Mouse (Mus musculus): ENCODE results near the gene Fndc3b.

The Fndc3b gene

GRCm38 (mm10) chr3:27710648-27711428 is at the start of gene Fndc3b:
TSS of gene Fndc3b (minus strand) at chr3:27711307.
- peak; percentile 75 for DNase-seq (ENCODE audit: low spot score)

DNA sequence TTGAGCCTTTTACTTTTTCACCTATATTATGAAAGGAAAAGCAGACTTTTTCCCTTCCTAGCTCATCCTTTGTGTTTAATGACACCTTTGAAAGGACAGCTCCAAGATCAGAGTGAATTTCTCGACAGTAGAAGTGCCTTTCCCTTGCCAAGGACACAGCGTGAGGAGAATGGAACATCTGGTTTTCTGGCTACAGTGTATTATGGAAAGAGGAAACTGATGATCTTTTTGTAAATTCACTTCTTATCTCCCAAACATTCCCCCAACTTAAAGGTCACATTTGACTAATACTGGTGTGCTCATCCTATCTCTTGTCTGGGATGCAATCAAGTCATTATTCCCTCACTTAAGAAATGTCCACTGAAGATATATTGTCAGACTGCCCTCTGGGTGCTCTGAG is 49.2 kb upstream of the Fndc3b start:
- no peak for DNase-seq (ENCODE audit: low spot score)

- DNase-seq (ENCODE audit: low spot score): no peak
Observed at GRCm38 (mm10) chr3:27758976-27759375, 47.9 kb upstream of the Fndc3b start.

GRCm38 (mm10) chr3:27751657-27752056 is 40.5 kb upstream of the Fndc3b start:
- no peak for DNase-seq (ENCODE audit: low spot score)

GRCm38 (mm10) chr3:27751156-27751555 is 40.0 kb upstream of the Fndc3b start:
- no peak for DNase-seq (ENCODE audit: low spot score)

GRCm38 (mm10) chr3:27745651-27746050 is 34.5 kb upstream of the Fndc3b start:
- DNase-seq (ENCODE audit: low spot score): no peak

DNA sequence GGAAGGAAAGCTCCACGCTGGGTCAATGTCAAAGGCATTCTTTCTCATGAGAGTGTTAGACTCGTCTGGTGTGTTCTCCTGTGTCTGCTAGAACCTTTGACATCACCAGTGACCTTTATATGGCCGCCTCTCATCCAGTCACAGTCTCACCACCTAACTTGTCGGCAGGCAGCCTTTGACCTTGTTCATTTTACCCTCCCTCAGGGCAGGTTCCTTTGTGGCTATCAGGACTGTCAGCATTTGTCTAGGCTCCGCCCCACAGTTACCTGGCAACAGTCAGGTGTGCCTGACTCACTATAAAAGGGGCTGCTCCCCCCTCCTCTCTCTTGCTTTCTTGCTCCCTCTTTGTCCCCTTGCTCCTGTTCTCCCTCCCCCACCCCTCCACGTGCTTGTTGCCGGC is 33.6 kb upstream of the Fndc3b start:
- no peak for DNase-seq (ENCODE audit: low spot score)

DNA sequence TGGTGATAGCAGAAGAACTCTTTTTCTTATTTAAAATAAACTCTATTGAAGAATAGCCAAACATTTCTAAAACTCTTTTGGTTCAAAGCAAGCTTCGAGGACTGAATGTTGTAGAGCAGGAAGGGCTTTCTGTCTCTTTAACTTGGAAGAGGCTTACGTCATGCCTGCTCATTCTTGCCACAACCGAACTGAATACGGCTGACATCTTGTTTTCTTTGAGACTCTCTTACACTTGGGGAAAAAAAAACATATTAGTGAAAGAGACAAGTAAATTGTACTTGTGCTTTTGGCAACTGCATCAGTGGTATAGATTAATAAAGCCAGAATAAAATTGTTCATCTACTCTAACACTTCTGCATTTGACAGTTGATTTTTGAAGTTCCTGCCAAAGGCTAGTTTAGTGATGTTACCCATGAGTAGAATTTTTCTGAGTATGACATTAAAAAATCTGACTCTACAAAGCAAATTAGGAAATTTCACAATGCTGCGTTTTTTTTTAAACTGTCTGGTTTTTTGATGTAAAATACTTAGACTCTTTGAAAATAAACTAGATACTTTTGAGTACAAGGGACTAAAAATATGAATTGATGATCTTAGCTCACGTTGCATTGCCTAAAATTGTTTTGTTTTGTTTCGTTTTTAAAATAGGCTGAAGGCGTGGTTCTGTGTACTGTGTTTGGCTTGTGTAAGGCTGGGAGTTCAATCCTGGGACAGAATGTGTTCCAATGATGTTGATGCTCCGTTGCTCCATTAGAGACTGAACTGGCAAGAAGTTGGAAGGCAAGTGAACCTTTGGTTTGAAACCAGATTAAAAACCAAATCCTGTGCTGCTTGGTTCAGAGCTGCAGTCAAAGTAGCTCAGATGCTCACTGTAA is 32.4 kb upstream of the Fndc3b start:
- no peak for DNase-seq (ENCODE audit: low spot score)

- no peak for DNase-seq (ENCODE audit: low spot score)
Observed at GRCm38 (mm10) chr3:27742124-27742523, 31.0 kb upstream of the Fndc3b start.

GRCm38 (mm10) chr3:27740136-27740535 is 29.0 kb upstream of the Fndc3b start:
- no peak for DNase-seq (ENCODE audit: low spot score)

DNA sequence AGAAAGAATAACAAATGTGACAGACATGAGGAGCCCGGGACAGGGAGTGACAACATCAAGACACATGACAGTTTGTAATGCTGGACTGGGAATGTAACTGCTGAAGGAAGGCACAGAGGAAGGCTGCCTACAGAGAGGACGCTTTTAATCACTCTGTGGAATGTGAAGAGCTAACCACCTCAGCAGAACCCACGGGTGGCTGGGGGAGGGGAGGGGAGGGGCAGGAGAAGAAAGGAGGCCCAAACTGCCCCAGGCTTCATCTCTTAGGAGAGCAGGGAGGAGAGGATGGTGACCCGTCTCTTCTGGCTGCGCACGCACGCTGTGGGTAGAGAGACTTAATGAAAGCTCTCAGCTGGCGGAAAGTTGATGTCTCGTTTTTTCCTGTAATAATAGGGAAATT is 25.1 kb upstream of the Fndc3b start:
- DNase-seq (ENCODE audit: low spot score): no peak

- no peak for DNase-seq (ENCODE audit: low spot score)
Observed at GRCm38 (mm10) chr3:27735113-27735512, 24.0 kb upstream of the Fndc3b start.

GRCm38 (mm10) chr3:27728798-27729782 is 18.0 kb upstream of the Fndc3b start:
- no peak for DNase-seq (ENCODE audit: low spot score)

GRCm38 (mm10) chr3:27728176-27728575 is 17.1 kb upstream of the Fndc3b start:
- no peak for DNase-seq (ENCODE audit: low spot score)

GRCm38 (mm10) chr3:27725752-27726151 is 14.6 kb upstream of the Fndc3b start:
- DNase-seq (ENCODE audit: low spot score): no peak

DNA sequence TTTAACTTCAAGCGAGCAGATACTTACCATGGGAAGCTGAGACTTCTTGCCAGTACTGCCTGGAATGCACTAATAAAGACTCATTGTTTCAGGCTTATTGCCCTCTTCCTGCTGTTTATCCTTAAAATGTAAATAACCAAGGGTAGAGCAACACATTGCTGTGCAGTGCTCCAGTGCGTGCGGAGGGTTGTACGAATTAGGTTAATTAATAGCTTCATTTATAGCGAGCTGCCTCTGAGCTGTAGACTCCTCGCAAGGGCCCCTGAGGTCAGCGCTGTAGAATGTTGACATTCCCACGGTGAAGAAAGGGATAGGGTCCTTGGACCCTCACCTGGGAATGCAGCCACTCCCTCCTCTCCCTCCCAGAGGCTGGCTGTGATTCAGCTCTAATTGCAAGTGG is 13.1 kb upstream of the Fndc3b start:
- DNase-seq (ENCODE audit: low spot score): no peak

GRCm38 (mm10) chr3:27718829-27719365 is 7.8 kb upstream of the Fndc3b start:
- DNase-seq (ENCODE audit: low spot score): no peak

GRCm38 (mm10) chr3:27713971-27714370 is 2.9 kb upstream of the Fndc3b start:
- DNase-seq (ENCODE audit: low spot score): no peak

DNA sequence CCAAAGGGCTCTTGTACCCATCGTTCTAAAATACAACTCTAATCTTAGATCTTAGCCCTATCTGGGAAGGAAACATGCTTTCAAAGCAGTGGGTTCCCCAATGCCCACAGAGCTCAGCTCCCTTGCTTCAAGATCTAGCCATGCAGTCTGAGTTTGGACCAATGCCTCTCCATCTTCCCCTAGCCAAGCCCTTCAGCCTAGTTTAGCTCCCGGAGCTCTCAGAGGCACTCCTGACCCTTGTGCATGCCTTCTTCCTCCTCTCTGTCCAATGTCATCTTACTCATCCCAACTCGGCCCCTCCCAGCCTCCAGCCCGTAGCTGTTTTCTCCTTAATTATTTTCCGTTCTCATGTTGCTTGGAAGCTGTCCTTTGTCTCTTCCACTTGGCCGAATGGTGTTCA is 1.3 kb upstream of the Fndc3b start:
- no peak for DNase-seq (ENCODE audit: low spot score)

DNA sequence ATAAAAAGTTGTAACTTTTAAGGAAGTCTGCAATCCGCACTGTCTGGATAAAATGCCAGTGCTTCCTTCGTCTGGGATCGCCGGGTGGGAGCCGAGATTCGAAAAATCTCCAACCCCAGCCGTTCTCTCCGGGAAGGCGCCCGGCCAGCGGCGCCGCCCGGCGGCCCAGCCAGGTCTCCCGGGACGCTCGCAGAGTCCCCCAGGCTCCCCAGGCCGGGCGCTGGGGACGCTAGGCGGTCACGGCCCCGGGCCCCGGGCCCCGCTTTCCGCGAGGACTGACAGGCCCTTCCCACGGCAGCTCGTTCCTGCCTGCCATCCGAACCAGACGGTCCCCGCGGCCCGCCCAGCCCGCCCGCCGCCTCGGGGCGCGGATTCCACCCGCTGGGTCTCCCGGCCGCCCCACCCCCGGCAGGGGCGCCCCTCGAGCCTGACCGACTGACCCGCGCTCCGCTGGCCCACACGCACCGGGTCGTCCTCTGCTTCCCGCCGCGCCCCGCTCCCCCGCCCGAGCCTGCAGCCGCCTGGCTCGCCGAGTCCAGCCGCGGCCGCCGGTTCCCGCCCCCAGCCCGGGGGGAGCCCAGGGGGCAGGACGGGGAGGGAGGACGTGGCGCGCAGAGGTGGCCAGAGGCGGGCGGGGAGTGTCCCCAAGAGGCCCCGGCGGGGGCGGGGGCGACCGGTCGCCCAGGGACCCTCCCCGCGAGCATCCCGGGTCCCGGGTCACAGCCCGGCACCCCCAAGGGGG is 1.0 kb downstream of the Fndc3b start:
- DNase-seq (ENCODE audit: low spot score): peak; percentile 54

Measured in urinary bladder, postnatal 10 days (tissue).